Mouse (Mus musculus) effector memory CD4-positive, alpha-beta T cell, adult 7 months (primary cell): Measurements from ENCODE around the gene Olfr170. TPM values are rescaled to one million over a fixed set of nuclear protein-coding genes. Genes with fewer than 3 reads are reported as not detected.

Source experiments
- polyA plus RNA-seq: library from polyadenylated mRNA; unstranded; fragments of 100-300 nt; shearing (Covaris generic); gene quantifications from one replicate; pipeline ENCODE4 v1.2.1, GENCODE M21; 2017

The Olfr170 gene
- not detected for polyA plus RNA-seq

GRCm38 (mm10) chr16:19611782-19612181 lies at the start of gene Olfr170:
Olfr170 (minus strand) TSS chr16:19611882.

GRCm38 (mm10) chr16:19629816-19630215 lies 18.1 kb upstream of the Olfr170 start, which contains the start of gene Olfr171:
Olfr171 (minus strand) TSS chr16:19629916.

DNA sequence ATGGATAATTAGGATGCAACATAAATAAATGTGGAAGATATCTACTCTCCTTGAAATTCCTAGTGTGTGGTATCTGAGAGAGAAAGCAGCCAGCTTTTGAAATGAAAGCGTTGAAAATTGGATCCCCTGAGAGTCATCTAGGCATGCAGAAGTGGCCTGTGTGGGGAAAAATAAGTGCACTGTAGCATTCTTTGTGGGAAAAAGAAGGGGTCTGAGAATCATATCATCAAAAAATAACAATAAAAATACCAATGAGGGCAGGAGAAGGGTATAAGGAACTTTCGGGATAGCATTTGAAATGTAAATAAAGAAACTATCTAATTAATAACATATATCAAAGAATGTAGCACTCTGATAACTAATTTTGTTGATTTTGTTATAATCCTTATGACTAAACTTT lies 40.0 kb downstream of the Olfr170 start, which contains the start of gene Olfr169:
Gene Olfr169, minus strand, starts transcription at position 101 of the 400 bp plus-strand sequence.

Other genes starting within 250 kb of the Olfr170 start
- not detected for gene Olfr165, start 188.7 kb downstream of the Olfr170 start, polyA plus RNA-seq
- not detected for gene Olfr166, start 128.2 kb downstream of the Olfr170 start, polyA plus RNA-seq
- 0.18 TPM for gene Olfr167, start 89.6 kb downstream of the Olfr170 start, polyA plus RNA-seq
- not detected for gene Olfr168, start 76.3 kb downstream of the Olfr170 start, polyA plus RNA-seq
- not detected for gene Olfr169, start 40.1 kb downstream of the Olfr170 start, polyA plus RNA-seq
- gene Olfr171, start 18.0 kb upstream of the Olfr170 start, polyA plus RNA-seq, result not detected
- gene Lamp3, start 94.5 kb upstream of the Olfr170 start, polyA plus RNA-seq, result not detected
- gene B3gnt5, start 148.3 kb upstream of the Olfr170 start, polyA plus RNA-seq, result 16.6 TPM